Mouse (Mus musculus) layer of hippocampus, adult 9-10 months (tissue): ENCODE measurements at regions not wholly inside any gene's neighbourhood (a gene's known extent, or its start where the extent isn't known, plus 50 kb on each side); places are given as distances from the start of the nearest gene placed in this dataset.

Experiments
- DNase-seq: peaks from one replicate; pipeline ENCODE4 v3.0.0; 2022; ENCODE audit warnings: low spot score

DNA sequence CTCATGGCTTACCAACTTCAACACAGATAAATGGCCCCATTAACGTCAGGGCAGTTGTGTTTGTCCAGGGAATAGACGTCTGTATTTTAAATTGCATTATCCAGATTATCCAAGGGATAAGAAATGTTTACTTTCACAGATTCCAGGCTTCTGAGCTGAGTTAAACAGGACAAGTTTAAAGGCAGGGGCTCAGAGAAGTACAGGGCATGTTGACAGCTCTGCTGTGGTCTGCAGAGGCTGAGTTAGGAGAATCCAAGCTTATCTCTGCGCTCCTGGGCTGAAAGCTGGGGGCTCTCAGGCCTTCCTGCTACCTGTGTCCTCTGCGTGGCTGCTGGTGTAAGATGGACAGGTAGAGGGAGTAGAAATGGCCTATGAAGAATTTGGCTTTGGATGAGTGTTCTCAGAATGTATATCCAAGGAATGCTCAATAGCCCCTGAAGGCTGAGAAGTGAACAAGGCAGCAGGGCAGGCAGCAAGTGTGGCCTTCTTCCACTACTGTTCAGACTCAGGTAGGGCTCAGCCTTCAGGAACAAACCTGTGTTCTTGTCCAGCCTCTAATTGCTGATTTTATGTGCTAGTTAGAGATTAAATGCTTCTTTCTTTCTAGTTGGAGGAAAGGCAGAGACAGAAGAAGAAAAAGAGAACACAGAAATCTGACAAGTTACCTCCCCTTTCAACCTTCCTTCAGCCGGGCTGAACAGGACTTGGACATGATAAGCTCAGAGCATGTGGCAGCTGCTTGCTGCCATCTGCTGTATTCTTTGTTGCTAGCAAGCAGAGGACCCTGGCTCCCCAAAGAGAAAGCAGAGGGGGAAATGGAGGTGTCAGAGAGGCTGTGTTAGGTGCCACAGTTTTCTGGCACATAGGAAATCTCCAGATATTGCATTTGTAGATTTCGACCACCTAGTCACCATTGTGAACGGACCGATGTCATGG is 77.9 kb upstream of the Grem2 start:
- peak; percentile 7 for DNase-seq

DNA sequence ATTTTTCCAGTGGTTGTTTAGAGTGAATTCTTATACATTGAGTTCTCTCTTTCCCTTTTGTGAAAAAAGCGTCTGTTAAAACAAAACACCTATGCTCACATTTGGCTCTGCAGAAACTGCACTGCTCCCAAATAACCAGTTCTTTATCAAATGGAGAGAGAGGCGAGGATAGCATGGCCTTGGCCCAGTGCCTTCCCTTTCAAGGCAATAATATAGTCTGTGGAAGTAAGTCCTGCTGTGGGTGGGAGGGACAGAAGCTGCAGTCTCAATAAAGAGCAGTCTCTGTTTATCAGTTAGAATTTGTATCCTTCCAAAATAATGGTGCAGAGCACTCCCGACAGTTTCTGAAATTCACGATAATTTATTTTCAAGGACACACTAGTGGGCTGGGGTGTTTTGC is 70.9 kb upstream of the Grem2 start:
- DNase-seq, result no peak

DNA sequence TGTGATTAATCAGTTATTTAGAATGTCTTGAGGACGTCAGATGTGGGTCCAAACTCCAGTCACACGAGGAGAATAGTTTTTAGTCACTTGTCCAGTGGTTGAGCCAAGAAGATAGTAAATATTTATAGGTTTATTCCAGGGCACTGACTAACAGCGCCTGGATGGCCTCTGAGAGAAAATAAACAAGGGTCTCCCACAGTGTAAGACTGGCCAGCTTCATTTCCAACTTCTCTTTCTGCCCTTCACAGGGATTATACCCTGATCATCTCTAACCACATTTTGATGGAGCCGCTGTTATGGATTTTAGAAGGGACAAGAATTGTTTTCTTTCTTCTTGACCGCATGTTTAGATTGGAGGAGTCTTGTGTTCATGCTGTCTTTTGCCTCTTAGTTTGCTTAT is 67.0 kb upstream of the Grem2 start:
- no peak for DNase-seq

DNA sequence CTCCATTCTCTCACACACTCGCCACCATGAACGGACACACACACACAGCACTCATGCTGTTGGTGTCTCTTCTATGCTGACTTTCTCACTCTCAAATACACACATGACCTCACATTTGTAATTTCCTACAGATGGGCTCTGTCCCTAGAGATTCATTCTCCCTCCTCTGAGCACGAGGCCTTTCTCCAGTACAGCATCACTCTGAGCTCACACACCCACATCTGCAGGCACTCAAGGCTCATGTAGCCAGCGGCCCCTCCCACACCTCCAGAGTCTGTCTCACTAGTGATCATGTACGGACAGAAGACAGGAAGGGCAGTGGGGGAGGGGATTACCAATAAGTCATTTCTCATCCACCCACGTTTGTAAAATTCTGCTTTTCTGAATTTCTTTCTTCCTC is 50.3 kb upstream of the Grem2 start:
- DNase-seq, result no peak
